Mouse (Mus musculus) intestine, embryonic 16.5 days (tissue): Measurements from ENCODE around the gene Nxf3. TPM values are rescaled to one million over a fixed set of nuclear protein-coding genes. Genes with fewer than 3 reads are reported as not detected.

Experiments used
- ATAC-seq: fragments of 200-750 bp; cut with Nextera tagmentation; 2 replicates; pipeline ENCODE4 v1.8.0; 2017; ENCODE audit warnings: moderate TSS enrichment, moderate library complexity
- H3K27ac ChIP-seq: fragments of 300-500 bp; sonication (generic); 2 replicates; pipeline ENCODE4 v1.5.1; 2014; ENCODE audit warnings: mild to moderate bottlenecking, low read length
- H3K27me3 ChIP-seq: fragments of 300-500 bp; sonication (generic); replicated peaks from 2 replicates; pipeline ENCODE4 v1.6.1; 2014; ENCODE audit warnings: low read length, control low read depth, mixed read lengths; ENCODE audit not compliant: control insufficient read depth, insufficient read depth
- H3K36me3 ChIP-seq: fragments of 300-500 bp; sonication (generic); 2 replicates; pipeline ENCODE4 v1.6.1; 2014; ENCODE audit warnings: low read length, control low read depth; ENCODE audit not compliant: control insufficient read depth, insufficient read depth
- H3K4me1 ChIP-seq: fragments of 300-500 bp; sonication (generic); 2 replicates; pipeline ENCODE4 v1.6.1; 2014; ENCODE audit warnings: low read length, control low read depth, mixed read lengths; ENCODE audit not compliant: control insufficient read depth, insufficient read depth
- H3K4me2 ChIP-seq: fragments of 300-500 bp; sonication (generic); 2 replicates; pipeline ENCODE4 v1.6.1; 2014; ENCODE audit warnings: low read depth, low read length, control low read depth
- H3K4me3 ChIP-seq: fragments of 300-500 bp; sonication (generic); 2 replicates; pipeline ENCODE4 v1.5.1; 2014; ENCODE audit warnings: mild to moderate bottlenecking, low read length
- H3K9ac ChIP-seq: fragments of 300-500 bp; sonication (generic); 2 replicates; pipeline ENCODE4 v1.6.1; 2014; ENCODE audit warnings: low read depth, low read length
- H3K9me3 ChIP-seq: fragments of 300-500 bp; sonication (generic); 2 replicates; pipeline ENCODE4 v1.6.1; 2016; ENCODE audit warnings: low read length, control low read depth; ENCODE audit not compliant: control insufficient read depth
- WGBS: fragments of 180-500 bp; shearing (Covaris S2); extraction: QIAGEN DNeasy Blood & Tissue Kit; methylation state at CpG from one replicate; pipeline ENCODE4 v1.1.7; 2014; 5-methylcytosine and 5-hydroxymethylcytosine counted together
- polyA plus RNA-seq: library from polyadenylated mRNA; unstranded; fragments of >200 nt; fragmentation: Nextera tagmentation; extraction: Ambion mirVana; gene quantifications from 2 replicates; pipeline ENCODE4 v1.2.1, GENCODE M21; 2015

Nxf3 gene
- polyA plus RNA-seq, 1 experiment from 2014 or later = 0.12 TPM

GRCm38 (mm10) chrX:136030331-136030730, 54.7 kb downstream of the Nxf3 start:
- Histone ChIP-seq H3K9ac (no peak overlapping the region), H3K4me1 (no peaks in the 10 kb centered on the region), H3K9me3 (no peaks in the 10 kb centered on the region), H3K4me2 (no peak overlapping the region), H3K27ac (no peak overlapping the region), H3K27me3 (no peaks in the 10 kb centered on the region), H3K36me3 (no peaks in the 10 kb centered on the region), H3K4me3 (no peak overlapping the region)
- WGBS = 68% methylated on average over 1 of the region's 1 CpGs
- ATAC-seq = no peak

Other genes with a start within 250 kb of the Nxf3 start
- 11.7 and 12.6 TPM in 2 replicates for gene Gprasp2, start 246.2 kb downstream of the Nxf3 start, polyA plus RNA-seq
- 65.3 and 66.9 TPM in 2 replicates for gene Arxes2, start 91.4 kb downstream of the Nxf3 start, polyA plus RNA-seq
- 19.3 and 22.1 TPM in 2 replicates for gene Arxes1, start 51.9 kb downstream of the Nxf3 start, polyA plus RNA-seq
- 106 and 108 TPM in 2 replicates for gene Bex2, start 17.0 kb downstream of the Nxf3 start, polyA plus RNA-seq
- 242 and 258 TPM in 2 replicates for gene Bex4, start 53.7 kb upstream of the Nxf3 start, polyA plus RNA-seq
- 232 and 243 TPM in 2 replicates for gene Tceal8, start 87.1 kb upstream of the Nxf3 start, polyA plus RNA-seq
- gene Tceal5, start 118.6 kb upstream of the Nxf3 start, polyA plus RNA-seq = 3.8 and 4.3 TPM in 2 replicates
- 0.84 and 0.95 TPM in 2 replicates for gene Tceal7, start 129.5 kb upstream of the Nxf3 start, polyA plus RNA-seq
- 151 and 167 TPM in 2 replicates for gene Bex1, start 130.3 kb upstream of the Nxf3 start, polyA plus RNA-seq
- 556 and 559 TPM in 2 replicates for gene Tceal9, start 159.8 kb upstream of the Nxf3 start, polyA plus RNA-seq
- 355 and 360 TPM in 2 replicates for gene Bex3, start 185.0 kb upstream of the Nxf3 start, polyA plus RNA-seq